Mouse (Mus musculus) bone marrow, adult 2 months (tissue): ENCODE measurements around the gene Lipe.

Source experiments
- CTCF ChIP-seq: fragments of 200-500 bp; IDR thresholded peaks from 2 replicates; pipeline ENCODE4 v1.5.1; 2011; ENCODE audit warnings: low read length, control low read depth; ENCODE audit not compliant: control insufficient read depth, insufficient read depth
- POLR2A ChIP-seq: fragments of 200-500 bp; IDR thresholded peaks from 2 replicates; pipeline ENCODE4 v1.6.1; 2011; ENCODE audit warnings: low read depth, mild to moderate bottlenecking, control low read depth, low read length, borderline replicate concordance; ENCODE audit not compliant: control insufficient read depth

- TF ChIP-seq POLR2A (no peak), CTCF (peak; percentile 46)
Measured at GRCm38 (mm10) chr7:25367632-25368293, 30.7 kb downstream of the Lipe start.
